Mouse (Mus musculus): ENCODE results near the gene Phactr2. TPM values are rescaled to one million over a fixed set of nuclear protein-coding genes. Genes with fewer than 3 reads are reported as not detected.

Gene Phactr2
- polyA plus RNA-seq, 1 experiment from 2014 or later, result 8.1 TPM

- H3K9ac ChIP-seq (replicated peaks; ENCODE audit: low read depth, low read length), result no peak overlapping the region
- no peaks in the 10 kb centered on the region for H3K36me3 ChIP-seq (ENCODE audit: control insufficient read depth, insufficient read depth)
- no peaks in the 10 kb centered on the region for H3K4me1 ChIP-seq (replicated peaks; ENCODE audit: control insufficient read depth, insufficient read depth, low read length)
- ATAC-seq, result no peak
- H3K4me2 ChIP-seq (ENCODE audit: low read length), result no peak overlapping the region
- no peaks in the 10 kb centered on the region for H3K9me3 ChIP-seq (ENCODE audit: control insufficient read depth, low read length)
- no peak overlapping the region for H3K27ac ChIP-seq (ENCODE audit: low read length)
- 55% methylated on average over 9 of the region's 9 CpGs for WGBS
- no peaks in the 10 kb centered on the region for H3K27me3 ChIP-seq (replicated peaks; ENCODE audit: control insufficient read depth, insufficient read depth, low read length)
- H3K4me3 ChIP-seq (replicated peaks; ENCODE audit: low read length), result no peak overlapping the region
These were observed 241.6 kb downstream of the Phactr2 start for GRCm38 (mm10) chr10:13232443-13233142.

GRCm38 (mm10) chr10:13230716-13231115 is 243.5 kb downstream of the Phactr2 start:
- ATAC-seq, result no peak

GRCm38 (mm10) chr10:13225377-13226063 is 248.7 kb downstream of the Phactr2 start:
- Histone ChIP-seq H3K27ac (ENCODE audit: low read length) (no peak overlapping the region), H3K9me3 (ENCODE audit: control insufficient read depth, low read length) (no peaks in the 10 kb centered on the region), H3K4me1 (replicated peaks; ENCODE audit: control insufficient read depth, insufficient read depth, low read length) (no peaks in the 10 kb centered on the region), H3K27me3 (replicated peaks; ENCODE audit: control insufficient read depth, insufficient read depth, low read length) (no peaks in the 10 kb centered on the region), H3K36me3 (ENCODE audit: control insufficient read depth, insufficient read depth) (no peaks in the 10 kb centered on the region), H3K4me2 (ENCODE audit: low read length) (no peak overlapping the region), H3K4me3 (replicated peaks; ENCODE audit: low read length) (no peak overlapping the region), H3K9ac (replicated peaks; ENCODE audit: low read depth, low read length) (no peak overlapping the region)
- WGBS, result 80% methylated on average over 7 of the region's 7 CpGs
- no peak for ATAC-seq

More at GRCm38 (mm10) chr10:13230716-13231115, 243.5 kb downstream of the Phactr2 start:
- Histone ChIP-seq H3K9ac (replicated peaks; ENCODE audit: low read depth, low read length) (no peak overlapping the region), H3K4me1 (replicated peaks; ENCODE audit: control insufficient read depth, insufficient read depth, low read length) (no peaks in the 10 kb centered on the region), H3K27ac (ENCODE audit: low read length) (no peak overlapping the region), H3K4me3 (replicated peaks; ENCODE audit: low read length) (no peak overlapping the region), H3K4me2 (ENCODE audit: low read length) (no peak overlapping the region), H3K36me3 (ENCODE audit: control insufficient read depth, insufficient read depth) (no peaks in the 10 kb centered on the region), H3K27me3 (replicated peaks; ENCODE audit: control insufficient read depth, insufficient read depth, low read length) (no peaks in the 10 kb centered on the region), H3K9me3 (ENCODE audit: control insufficient read depth, low read length) (no peaks in the 10 kb centered on the region)
- WGBS, result 90% methylated on average over 7 of the region's 7 CpGs

GRCm38 (mm10) chr10:13222135-13222534 is 252.1 kb downstream of the Phactr2 start:
- no peaks in the 10 kb centered on the region for H3K27me3 ChIP-seq (replicated peaks; ENCODE audit: control insufficient read depth, insufficient read depth, low read length)
- H3K36me3 ChIP-seq (ENCODE audit: control insufficient read depth, insufficient read depth), result no peaks in the 10 kb centered on the region
- no peak overlapping the region for H3K27ac ChIP-seq (ENCODE audit: low read length)
- H3K4me3 ChIP-seq (replicated peaks; ENCODE audit: low read length), result no peak overlapping the region
- no peaks in the 10 kb centered on the region for H3K4me1 ChIP-seq (replicated peaks; ENCODE audit: control insufficient read depth, insufficient read depth, low read length)
- 82% methylated on average over 3 of the region's 3 CpGs for WGBS
- no peak overlapping the region for H3K9ac ChIP-seq (replicated peaks; ENCODE audit: low read depth, low read length)
- ATAC-seq, result no peak
- H3K4me2 ChIP-seq (ENCODE audit: low read length), result no peak overlapping the region
- no peaks in the 10 kb centered on the region for H3K9me3 ChIP-seq (ENCODE audit: control insufficient read depth, low read length)

- Histone ChIP-seq H3K27ac (ENCODE audit: low read length) (no peak overlapping the region), H3K9ac (replicated peaks; ENCODE audit: low read depth, low read length) (no peak overlapping the region), H3K4me2 (ENCODE audit: low read length) (no peak overlapping the region), H3K4me3 (replicated peaks; ENCODE audit: low read length) (no peak overlapping the region), H3K9me3 (ENCODE audit: control insufficient read depth, low read length) (no peaks in the 10 kb centered on the region), H3K27me3 (replicated peaks; ENCODE audit: control insufficient read depth, insufficient read depth, low read length) (no peaks in the 10 kb centered on the region), H3K36me3 (ENCODE audit: control insufficient read depth, insufficient read depth) (no peaks in the 10 kb centered on the region), H3K4me1 (replicated peaks; ENCODE audit: control insufficient read depth, insufficient read depth, low read length) (no peaks in the 10 kb centered on the region)
- WGBS, result 68% methylated on average over 1 of the region's 1 CpGs
- no peak for ATAC-seq
These were observed 254.2 kb downstream of the Phactr2 start for GRCm38 (mm10) chr10:13220061-13220460.

- ATAC-seq, result no peak
- Histone ChIP-seq H3K27me3 (replicated peaks; ENCODE audit: control insufficient read depth, insufficient read depth, low read length) (no peaks in the 10 kb centered on the region), H3K9ac (replicated peaks; ENCODE audit: low read depth, low read length) (no peak overlapping the region), H3K36me3 (ENCODE audit: control insufficient read depth, insufficient read depth) (no peaks in the 10 kb centered on the region), H3K4me1 (replicated peaks; ENCODE audit: control insufficient read depth, insufficient read depth, low read length) (peaks cover 3% of the 10 kb centered on the region; the same call in 1 of the 2 replicates), H3K4me2 (ENCODE audit: low read length) (no peak overlapping the region), H3K9me3 (ENCODE audit: control insufficient read depth, low read length) (no peaks in the 10 kb centered on the region), H3K27ac (ENCODE audit: low read length) (no peak overlapping the region), H3K4me3 (replicated peaks; ENCODE audit: low read length) (no peak overlapping the region)
- WGBS, result 91% methylated on average over 12 of the region's 12 CpGs
These were observed 260.3 kb downstream of the Phactr2 start for GRCm38 (mm10) chr10:13213956-13214355.

- Histone ChIP-seq H3K27me3 (replicated peaks; ENCODE audit: control insufficient read depth, insufficient read depth, low read length) (no peaks in the 10 kb centered on the region), H3K9ac (replicated peaks; ENCODE audit: low read depth, low read length) (no peak overlapping the region), H3K4me1 (replicated peaks; ENCODE audit: control insufficient read depth, insufficient read depth, low read length) (peaks cover 3% of the 10 kb centered on the region; the same call in 1 of the 2 replicates), H3K9me3 (ENCODE audit: control insufficient read depth, low read length) (no peaks in the 10 kb centered on the region), H3K4me2 (ENCODE audit: low read length) (no peak overlapping the region), H3K27ac (ENCODE audit: low read length) (no peak overlapping the region), H3K36me3 (ENCODE audit: control insufficient read depth, insufficient read depth) (no peaks in the 10 kb centered on the region), H3K4me3 (replicated peaks; ENCODE audit: low read length) (no peak overlapping the region)
- WGBS, result 77% methylated on average over 6 of the region's 6 CpGs
- ATAC-seq, result no peak
These were observed 261.4 kb downstream of the Phactr2 start for GRCm38 (mm10) chr10:13212829-13213228.

- Histone ChIP-seq H3K27ac (ENCODE audit: low read length) (no peak overlapping the region), H3K27me3 (replicated peaks; ENCODE audit: control insufficient read depth, insufficient read depth, low read length) (no peaks in the 10 kb centered on the region), H3K9me3 (ENCODE audit: control insufficient read depth, low read length) (no peaks in the 10 kb centered on the region), H3K9ac (replicated peaks; ENCODE audit: low read depth, low read length) (no peak overlapping the region), H3K4me1 (replicated peaks; ENCODE audit: control insufficient read depth, insufficient read depth, low read length) (peaks cover 3% of the 10 kb centered on the region; the same call in 1 of the 2 replicates), H3K4me2 (ENCODE audit: low read length) (no peak overlapping the region), H3K36me3 (ENCODE audit: control insufficient read depth, insufficient read depth) (no peaks in the 10 kb centered on the region), H3K4me3 (replicated peaks; ENCODE audit: low read length) (no peak overlapping the region)
- 42% methylated on average over 9 of the region's 9 CpGs for WGBS
- ATAC-seq, result no peak
These were observed 261.9 kb downstream of the Phactr2 start for GRCm38 (mm10) chr10:13212326-13212725.

GRCm38 (mm10) chr10:13209930-13210637 is 264.1 kb downstream of the Phactr2 start:
- no peak overlapping the region for H3K4me3 ChIP-seq (replicated peaks; ENCODE audit: low read length)
- no peaks in the 10 kb centered on the region for H3K9me3 ChIP-seq (ENCODE audit: control insufficient read depth, low read length)
- no peak for ATAC-seq
- WGBS, result 60% methylated on average over 8 of the region's 8 CpGs
- H3K27ac ChIP-seq (ENCODE audit: low read length), result no peak overlapping the region
- H3K9ac ChIP-seq (replicated peaks; ENCODE audit: low read depth, low read length), result no peak overlapping the region
- H3K27me3 ChIP-seq (replicated peaks; ENCODE audit: control insufficient read depth, insufficient read depth, low read length), result no peaks in the 10 kb centered on the region
- H3K36me3 ChIP-seq (ENCODE audit: control insufficient read depth, insufficient read depth), result no peaks in the 10 kb centered on the region
- H3K4me1 ChIP-seq (replicated peaks; ENCODE audit: control insufficient read depth, insufficient read depth, low read length), result peaks cover 3% of the 10 kb centered on the region; the same call in 1 of the 2 replicates
- no peak overlapping the region for H3K4me2 ChIP-seq (ENCODE audit: low read length)
